Mouse (Mus musculus) cerebellum, adult 2 months (tissue): Measurements from ENCODE around the gene Adamtsl1.

Experiments
- CTCF ChIP-seq: fragments of 200-500 bp; IDR thresholded peaks from 2 replicates; pipeline ENCODE4 v1.5.1; 2011; ENCODE audit warnings: low read depth, mild to moderate bottlenecking, control low read depth, low read length, moderate library complexity, borderline replicate concordance; ENCODE audit not compliant: insufficient read depth
- POLR2A ChIP-seq: fragments of 200-500 bp; IDR thresholded peaks from 2 replicates; pipeline ENCODE4 v1.6.1; 2011; ENCODE audit warnings: low read length, control low read depth, borderline replicate concordance; ENCODE audit not compliant: insufficient read depth

- TF ChIP-seq POLR2A, result no peak
- TF ChIP-seq CTCF, result no peak
Observed at GRCm38 (mm10) chr4:85740478-85740877, 226.5 kb downstream of the Adamtsl1 start.
